Mouse (Mus musculus): Measurements from ENCODE around the gene March8. TPM values are rescaled to one million over a fixed set of nuclear protein-coding genes. Genes with fewer than 3 reads are reported as not detected.
A peak's percentile ranks its signal among the peaks of the same experiment; 100 is the strongest.

March8 gene
- polyA plus RNA-seq, 1 experiment, result 21.2 TPM

DNA sequence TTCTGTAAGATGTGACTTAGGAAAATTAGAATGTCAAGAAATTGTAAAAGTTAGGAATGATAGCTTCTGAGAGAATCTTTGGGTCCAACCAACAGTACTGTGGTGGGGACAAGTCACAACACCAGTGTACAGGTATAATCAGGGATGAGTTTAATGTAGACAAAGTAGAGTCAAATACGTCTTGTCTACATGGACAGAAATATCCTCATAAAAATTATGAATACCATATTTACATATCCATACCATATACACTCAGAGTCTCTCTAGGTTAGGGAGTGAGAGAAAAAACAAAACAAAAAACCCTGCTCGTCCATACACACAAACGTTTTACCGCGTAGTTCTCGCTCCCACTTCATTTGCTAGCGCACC, 374 bp upstream of the March8 start:
- no peaks in the 10 kb centered on the region for H3K36me3 ChIP-seq (ENCODE audit: control insufficient read depth, insufficient read depth)
- no peak for TF ChIP-seq CEBPB (IDR thresholded peaks at IDR 0.05; ENCODE audit: low read depth)
- TF ChIP-seq MAX (IDR thresholded peaks at IDR 0.05), result no peak
- TF ChIP-seq MYOG (IDR thresholded peaks at IDR 0.05; ENCODE audit: control insufficient read depth, extremely low read depth, insufficient read length), result no peak
- TF ChIP-seq FOSL1 (IDR thresholded peaks at IDR 0.05; ENCODE audit: insufficient read depth, low read length, poor library complexity, severe bottlenecking), result no peak
- no peak for TF ChIP-seq USF1 (IDR thresholded peaks at IDR 0.05; ENCODE audit: low read depth)
- no peak for TF ChIP-seq MYOD1 (IDR thresholded peaks at IDR 0.05; ENCODE audit: control insufficient read depth, insufficient read length, low read depth)
- TF ChIP-seq CTCF (IDR thresholded peaks at IDR 0.05; ENCODE audit: control insufficient read depth, insufficient read depth, insufficient read length), result no peak
- peak overlapping the region; percentile 33 for H3ac ChIP-seq (ENCODE audit: control insufficient read depth, insufficient read length, low read depth)
- no peaks in the 10 kb centered on the region for H3K27me3 ChIP-seq (ENCODE audit: control insufficient read depth, insufficient read depth, insufficient read length)
- peaks cover 42% of the 10 kb centered on the region for H3K79me2 ChIP-seq (ENCODE audit: control insufficient read depth, insufficient read depth)
- peak overlapping the region; percentile 60 for H3K4me3 ChIP-seq (ENCODE audit: insufficient read depth, poor library complexity, severe bottlenecking)
- H3K79me3 ChIP-seq (ENCODE audit: low read depth), result peaks cover 9% of the 10 kb centered on the region

DNA sequence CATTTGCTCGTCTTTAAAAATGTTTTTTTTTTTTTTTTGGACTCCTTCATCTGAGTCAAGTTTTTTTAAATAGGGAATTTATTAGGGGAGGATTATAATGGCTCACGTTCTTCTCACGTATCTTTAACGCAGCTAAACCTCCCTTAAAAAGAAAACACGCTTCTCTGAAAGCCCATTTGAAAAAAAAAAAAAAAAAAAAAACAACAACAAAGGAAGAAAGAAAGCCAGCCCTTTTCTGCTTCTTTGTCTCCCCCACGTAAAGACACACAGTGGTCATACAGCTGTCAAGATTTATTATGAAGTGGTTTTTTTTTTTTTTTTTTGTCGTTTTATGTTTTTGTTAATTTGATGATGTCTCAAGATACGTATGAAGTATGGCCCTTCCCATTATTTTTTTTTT, 696 bp downstream of the March8 start:
- Histone ChIP-seq H3ac (ENCODE audit: control insufficient read depth, insufficient read length, low read depth) (peak overlapping the region; percentile 77), H3K79me3 (ENCODE audit: low read depth) (peaks cover 10% of the 10 kb centered on the region), H3K36me3 (ENCODE audit: control insufficient read depth, insufficient read depth) (no peaks in the 10 kb centered on the region), H3K27me3 (ENCODE audit: control insufficient read depth, insufficient read depth, insufficient read length) (no peaks in the 10 kb centered on the region), H3K79me2 (ENCODE audit: control insufficient read depth, insufficient read depth) (peaks cover 52% of the 10 kb centered on the region), H3K4me3 (ENCODE audit: insufficient read depth, poor library complexity, severe bottlenecking) (peak overlapping the region; percentile 60)
- no peak for TF ChIP-seq CTCF (IDR thresholded peaks at IDR 0.05; ENCODE audit: control insufficient read depth, insufficient read depth, insufficient read length)
- TF ChIP-seq MAX (IDR thresholded peaks at IDR 0.05), result no peak
- TF ChIP-seq MYOG (IDR thresholded peaks at IDR 0.05; ENCODE audit: control insufficient read depth, extremely low read depth, insufficient read length), result no peak
- no peak for TF ChIP-seq CEBPB (IDR thresholded peaks at IDR 0.05; ENCODE audit: low read depth)
- TF ChIP-seq FOSL1 (IDR thresholded peaks at IDR 0.05; ENCODE audit: insufficient read depth, low read length, poor library complexity, severe bottlenecking), result no peak
- TF ChIP-seq USF1 (IDR thresholded peaks at IDR 0.05; ENCODE audit: low read depth), result no peak
- no peak for TF ChIP-seq MYOD1 (IDR thresholded peaks at IDR 0.05; ENCODE audit: control insufficient read depth, insufficient read length, low read depth)

DNA sequence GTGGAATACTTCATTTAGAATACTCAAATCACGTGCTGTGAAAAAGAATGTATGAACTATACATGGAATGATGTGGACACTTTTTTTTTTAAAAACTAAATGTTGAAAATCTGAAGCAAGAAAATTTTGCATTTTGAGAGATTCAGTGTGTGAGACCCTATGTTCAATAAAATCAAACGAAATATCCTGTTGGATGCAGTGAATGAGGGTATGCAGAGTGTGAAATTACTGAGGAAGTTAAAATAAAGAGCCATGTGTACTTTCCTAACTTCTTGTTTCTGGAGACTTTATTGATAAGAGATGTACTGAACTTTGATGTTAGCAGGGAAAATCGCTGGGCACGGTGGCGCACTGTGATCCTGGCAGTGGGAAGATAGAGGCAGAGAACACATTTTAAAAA, 1.3 kb downstream of the March8 start:
- Histone ChIP-seq H3K27me3 (ENCODE audit: control insufficient read depth, insufficient read depth, insufficient read length) (no peaks in the 10 kb centered on the region), H3ac (ENCODE audit: control insufficient read depth, insufficient read length, low read depth) (no peak overlapping the region), H3K4me3 (ENCODE audit: insufficient read depth, poor library complexity, severe bottlenecking) (peak overlapping the region; percentile 60), H3K36me3 (ENCODE audit: control insufficient read depth, insufficient read depth) (no peaks in the 10 kb centered on the region), H3K79me3 (ENCODE audit: low read depth) (peaks cover 13% of the 10 kb centered on the region), H3K79me2 (ENCODE audit: control insufficient read depth, insufficient read depth) (peaks cover 58% of the 10 kb centered on the region)
- TF ChIP-seq USF1 (IDR thresholded peaks at IDR 0.05; ENCODE audit: low read depth) (no peak), FOSL1 (IDR thresholded peaks at IDR 0.05; ENCODE audit: insufficient read depth, low read length, poor library complexity, severe bottlenecking) (no peak), MAX (IDR thresholded peaks at IDR 0.05) (no peak), MYOD1 (IDR thresholded peaks at IDR 0.05; ENCODE audit: control insufficient read depth, insufficient read length, low read depth) (no peak), MYOG (IDR thresholded peaks at IDR 0.05; ENCODE audit: control insufficient read depth, extremely low read depth, insufficient read length) (no peak), CEBPB (IDR thresholded peaks at IDR 0.05; ENCODE audit: low read depth) (no peak), CTCF (IDR thresholded peaks at IDR 0.05; ENCODE audit: control insufficient read depth, insufficient read depth, insufficient read length) (no peak)

DNA sequence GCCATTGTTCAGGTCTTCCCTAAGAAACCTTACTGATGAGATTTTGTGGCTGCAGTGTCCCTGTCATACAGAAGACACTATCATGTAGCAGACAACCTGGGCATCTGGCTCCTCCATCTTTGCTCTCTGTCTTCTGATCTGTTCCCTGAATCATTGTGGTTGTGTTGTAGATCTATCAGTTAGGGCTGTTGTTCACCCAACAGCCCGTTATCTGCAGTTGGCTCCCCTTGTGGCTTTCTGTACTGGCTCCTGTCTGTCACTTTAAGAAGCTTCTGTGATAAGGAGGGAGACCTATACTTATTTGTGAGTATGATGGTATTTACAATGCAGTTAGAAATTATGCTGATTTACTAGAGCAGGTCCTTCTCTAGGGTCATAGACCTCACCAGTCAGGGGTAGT, 2.7 kb downstream of the March8 start:
- no peaks in the 10 kb centered on the region for H3K36me3 ChIP-seq (ENCODE audit: control insufficient read depth, insufficient read depth)
- no peak overlapping the region for H3K4me3 ChIP-seq (ENCODE audit: insufficient read depth, poor library complexity, severe bottlenecking)
- H3K79me3 ChIP-seq (ENCODE audit: low read depth), result peaks cover 16% of the 10 kb centered on the region
- no peak for TF ChIP-seq USF1 (IDR thresholded peaks at IDR 0.05; ENCODE audit: low read depth)
- TF ChIP-seq MAX (IDR thresholded peaks at IDR 0.05), result no peak
- TF ChIP-seq MYOG (IDR thresholded peaks at IDR 0.05; ENCODE audit: control insufficient read depth, extremely low read depth, insufficient read length), result no peak
- TF ChIP-seq CTCF (IDR thresholded peaks at IDR 0.05; ENCODE audit: control insufficient read depth, insufficient read depth, insufficient read length), result no peak
- TF ChIP-seq MYOD1 (IDR thresholded peaks at IDR 0.05; ENCODE audit: control insufficient read depth, insufficient read length, low read depth), result no peak
- TF ChIP-seq CEBPB (IDR thresholded peaks at IDR 0.05; ENCODE audit: low read depth), result no peak
- H3K79me2 ChIP-seq (ENCODE audit: control insufficient read depth, insufficient read depth), result peaks cover 65% of the 10 kb centered on the region
- no peak overlapping the region for H3ac ChIP-seq (ENCODE audit: control insufficient read depth, insufficient read length, low read depth)
- no peaks in the 10 kb centered on the region for H3K27me3 ChIP-seq (ENCODE audit: control insufficient read depth, insufficient read depth, insufficient read length)

DNA sequence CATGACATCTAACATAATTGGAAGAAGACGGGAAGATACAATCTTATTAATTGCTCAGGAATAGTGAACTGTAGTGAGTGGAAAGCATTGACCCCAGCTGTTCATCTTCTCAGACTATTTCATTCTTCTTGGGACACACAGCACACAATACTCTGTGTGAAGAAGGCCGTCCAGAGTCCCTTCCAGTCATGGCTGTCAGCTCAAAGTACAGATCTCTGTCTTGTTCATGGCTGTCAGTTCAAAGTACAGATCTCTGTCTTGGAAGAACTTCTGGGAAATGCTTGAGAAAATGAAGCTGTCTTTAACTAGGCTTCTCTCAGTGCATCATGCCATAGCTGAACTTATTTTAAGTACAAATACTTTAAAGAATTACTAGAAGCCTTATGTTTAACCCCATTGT, 10.1 kb downstream of the March8 start:
- no peaks in the 10 kb centered on the region for H3K27me3 ChIP-seq (ENCODE audit: control insufficient read depth, insufficient read depth, insufficient read length)
- no peak overlapping the region for H3ac ChIP-seq (ENCODE audit: control insufficient read depth, insufficient read length, low read depth)
- no peaks in the 10 kb centered on the region for H3K36me3 ChIP-seq (ENCODE audit: control insufficient read depth, insufficient read depth)
- TF ChIP-seq FOSL1 (IDR thresholded peaks at IDR 0.05; ENCODE audit: insufficient read depth, low read length, poor library complexity, severe bottlenecking), result no peak
- TF ChIP-seq MAX (IDR thresholded peaks at IDR 0.05), result no peak
- TF ChIP-seq MYOD1 (IDR thresholded peaks at IDR 0.05; ENCODE audit: control insufficient read depth, insufficient read length, low read depth), result no peak
- TF ChIP-seq MYOG (IDR thresholded peaks at IDR 0.05; ENCODE audit: control insufficient read depth, extremely low read depth, insufficient read length), result no peak
- no peak for TF ChIP-seq CTCF (IDR thresholded peaks at IDR 0.05; ENCODE audit: control insufficient read depth, insufficient read depth, insufficient read length)
- TF ChIP-seq USF1 (IDR thresholded peaks at IDR 0.05; ENCODE audit: low read depth), result no peak
- no peak for TF ChIP-seq CEBPB (IDR thresholded peaks at IDR 0.05; ENCODE audit: low read depth)
- no peak overlapping the region for H3K4me3 ChIP-seq (ENCODE audit: insufficient read depth, poor library complexity, severe bottlenecking)
- H3K79me2 ChIP-seq (ENCODE audit: control insufficient read depth, insufficient read depth), result peaks cover 62% of the 10 kb centered on the region
- H3K79me3 ChIP-seq (ENCODE audit: low read depth), result peaks cover 25% of the 10 kb centered on the region

DNA sequence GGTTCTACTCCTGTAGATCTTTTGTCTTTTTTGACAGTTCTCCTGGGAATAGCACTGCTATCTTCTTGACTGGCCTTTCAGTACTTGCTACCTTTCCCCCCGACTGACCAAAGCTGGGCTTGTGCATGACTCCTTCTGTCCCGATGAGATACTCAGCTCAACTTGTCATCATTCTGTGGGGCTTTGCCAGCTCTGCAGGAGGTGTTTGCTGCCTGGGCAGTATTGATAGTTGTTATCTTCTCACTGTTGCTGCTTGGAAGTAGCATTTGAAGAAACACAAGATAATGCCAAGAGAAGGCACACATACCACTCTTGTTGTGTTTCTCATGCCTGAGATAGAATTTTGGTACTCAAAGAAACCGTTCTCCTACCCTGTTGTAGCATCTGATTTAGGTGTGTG, 12.2 kb downstream of the March8 start:
- no peak for TF ChIP-seq USF1 (IDR thresholded peaks at IDR 0.05; ENCODE audit: low read depth)
- no peak for TF ChIP-seq FOSL1 (IDR thresholded peaks at IDR 0.05; ENCODE audit: insufficient read depth, low read length, poor library complexity, severe bottlenecking)
- no peak for TF ChIP-seq CEBPB (IDR thresholded peaks at IDR 0.05; ENCODE audit: low read depth)
- TF ChIP-seq CTCF (IDR thresholded peaks at IDR 0.05; ENCODE audit: control insufficient read depth, insufficient read depth, insufficient read length), result no peak
- no peak for TF ChIP-seq MYOD1 (IDR thresholded peaks at IDR 0.05; ENCODE audit: control insufficient read depth, insufficient read length, low read depth)
- no peak for TF ChIP-seq MAX (IDR thresholded peaks at IDR 0.05)
- TF ChIP-seq MYOG (IDR thresholded peaks at IDR 0.05; ENCODE audit: control insufficient read depth, extremely low read depth, insufficient read length), result no peak
- H3K27me3 ChIP-seq (ENCODE audit: control insufficient read depth, insufficient read depth, insufficient read length), result no peaks in the 10 kb centered on the region
- H3K79me2 ChIP-seq (ENCODE audit: control insufficient read depth, insufficient read depth), result peaks cover 44% of the 10 kb centered on the region
- no peak overlapping the region for H3ac ChIP-seq (ENCODE audit: control insufficient read depth, insufficient read length, low read depth)
- no peaks in the 10 kb centered on the region for H3K36me3 ChIP-seq (ENCODE audit: control insufficient read depth, insufficient read depth)
- H3K79me3 ChIP-seq (ENCODE audit: low read depth), result peaks cover 24% of the 10 kb centered on the region
- no peak overlapping the region for H3K4me3 ChIP-seq (ENCODE audit: insufficient read depth, poor library complexity, severe bottlenecking)

Measured in C2C12 (cell line).